Mouse (Mus musculus): ENCODE data around the gene Usp19. TPM values are rescaled to one million over a fixed set of nuclear protein-coding genes. Genes with fewer than 3 reads are reported as not detected.

The Usp19 gene
- polyA plus RNA-seq, 1 experiment from 2014 or later, result 52.5 TPM

DNA sequence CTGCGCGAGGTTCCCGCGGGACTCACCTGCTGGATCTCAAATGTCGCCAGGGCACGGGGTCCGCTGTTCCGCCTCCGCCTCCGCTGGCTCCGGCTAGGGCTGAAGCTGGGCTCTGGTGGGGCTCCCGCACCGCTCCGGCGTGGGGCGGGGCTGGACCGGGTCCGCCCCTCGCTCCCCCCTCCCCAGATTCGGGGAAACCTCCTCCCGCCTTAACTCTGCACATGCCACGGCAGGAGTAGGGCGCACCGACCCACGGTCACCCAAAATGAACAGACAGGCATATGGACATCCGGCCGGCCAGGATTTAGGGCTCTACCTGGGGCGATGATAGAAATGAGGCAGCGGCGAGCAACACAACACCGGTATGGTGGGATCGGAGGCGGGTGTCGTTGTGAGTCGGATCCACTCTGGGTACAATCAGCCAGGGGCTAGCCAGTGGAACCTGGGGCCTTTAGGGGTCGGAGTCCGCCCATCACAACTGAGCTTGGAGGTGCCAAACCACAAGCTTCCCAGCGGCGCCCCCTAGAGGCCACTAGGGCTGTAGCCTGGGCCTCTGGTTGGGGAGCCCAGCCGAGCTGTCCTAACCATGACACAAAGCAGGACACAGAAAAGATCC, 38.0 kb upstream of the Usp19 start:
- H3K9me3 ChIP-seq (replicated peaks; ENCODE audit: control insufficient read depth, low read length), result no peaks in the 10 kb centered on the region
- peak overlapping the region; percentile 52 for H3K4me3 ChIP-seq (ENCODE audit: low read depth, low read length)
- H3K27ac ChIP-seq (replicated peaks; ENCODE audit: low read depth, low read length), result peak overlapping the region; percentile 41
- under 1% methylated on average over 40 of the region's 40 CpGs for WGBS
- H3K4me1 ChIP-seq (ENCODE audit: control insufficient read depth, insufficient read depth, low read length), result peaks cover 9% of the 10 kb centered on the region; the same call in 1 of the 2 replicates
- no peaks in the 10 kb centered on the region for H3K27me3 ChIP-seq (ENCODE audit: control insufficient read depth, insufficient read depth, low read length)
- no peaks in the 10 kb centered on the region for H3K36me3 ChIP-seq (replicated peaks; ENCODE audit: control insufficient read depth, insufficient read depth, low read depth, low read length)
- H3K4me2 ChIP-seq (ENCODE audit: low read depth, low read length), result peak overlapping the region; percentile 83
- H3K9ac ChIP-seq (replicated peaks; ENCODE audit: low read length), result peak overlapping the region; percentile 64
- DNase-seq (ENCODE audit: low spot score), result peak; percentile 95
- ATAC-seq (replicated peaks; ENCODE audit: insufficient number of reproducible peaks, low FRiP score, low TSS enrichment, low read depth), result peak; percentile 81

DNA sequence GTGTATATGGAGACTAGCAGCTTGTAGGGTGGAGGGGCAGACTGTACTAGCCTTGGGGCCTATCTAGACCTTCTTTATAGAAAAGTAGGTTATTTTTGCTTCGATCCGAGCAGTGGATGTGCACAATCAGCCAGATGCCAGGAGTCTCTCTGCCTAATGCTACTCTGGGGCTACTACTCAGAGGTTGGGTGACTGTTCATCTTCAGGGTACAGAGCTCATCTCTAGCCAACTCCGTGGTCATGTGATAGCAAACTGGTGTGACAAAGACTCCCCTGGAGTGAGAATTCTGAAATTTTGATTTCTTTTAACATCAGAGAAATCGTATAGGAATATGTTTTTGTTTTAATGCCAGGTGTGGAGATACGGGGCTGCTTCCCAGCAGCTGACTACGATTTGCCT, 37.5 kb upstream of the Usp19 start:
- peak overlapping the region; percentile 83 for H3K4me2 ChIP-seq (ENCODE audit: low read depth, low read length)
- peak overlapping the region; percentile 52 for H3K4me3 ChIP-seq (ENCODE audit: low read depth, low read length)
- peaks cover 9% of the 10 kb centered on the region; the same call in 1 of the 2 replicates for H3K4me1 ChIP-seq (ENCODE audit: control insufficient read depth, insufficient read depth, low read length)
- ATAC-seq (replicated peaks; ENCODE audit: insufficient number of reproducible peaks, low FRiP score, low TSS enrichment, low read depth) (no peak; the same call in 1 of the 2 replicates), DNase-seq (ENCODE audit: low spot score) (no peak)
- WGBS, result 47% methylated on average over 6 of the region's 6 CpGs
- peak overlapping the region; percentile 64 for H3K9ac ChIP-seq (replicated peaks; ENCODE audit: low read length)
- H3K9me3 ChIP-seq (replicated peaks; ENCODE audit: control insufficient read depth, low read length), result no peaks in the 10 kb centered on the region
- peak overlapping the region; percentile 41; the same call in 1 of the 2 replicates for H3K27ac ChIP-seq (replicated peaks; ENCODE audit: low read depth, low read length)
- no peaks in the 10 kb centered on the region for H3K27me3 ChIP-seq (ENCODE audit: control insufficient read depth, insufficient read depth, low read length)
- H3K36me3 ChIP-seq (replicated peaks; ENCODE audit: control insufficient read depth, insufficient read depth, low read depth, low read length), result no peaks in the 10 kb centered on the region

DNA sequence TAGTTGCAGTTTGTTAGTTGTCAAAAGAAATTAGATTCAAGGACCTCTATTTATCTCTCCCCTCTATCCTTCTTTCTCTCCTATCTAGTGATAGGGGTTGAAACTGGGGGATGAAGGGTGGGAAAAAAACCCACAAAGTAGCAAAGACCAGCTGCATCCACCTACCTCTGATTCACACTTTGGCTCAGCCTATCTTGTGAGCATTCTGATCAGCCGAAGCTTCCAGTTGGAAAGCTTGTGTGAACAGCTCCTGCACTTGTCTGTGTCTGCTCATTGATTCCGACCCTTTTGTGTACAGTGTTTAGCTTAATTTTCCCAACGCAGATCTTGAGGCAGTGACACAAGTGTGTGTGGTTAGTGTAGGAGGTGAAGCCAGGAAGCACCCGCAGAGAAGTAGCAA, 36.9 kb upstream of the Usp19 start:
- no peaks in the 10 kb centered on the region for H3K36me3 ChIP-seq (replicated peaks; ENCODE audit: control insufficient read depth, insufficient read depth, low read depth, low read length)
- DNase-seq (ENCODE audit: low spot score) (no peak), ATAC-seq (replicated peaks; ENCODE audit: insufficient number of reproducible peaks, low FRiP score, low TSS enrichment, low read depth) (no peak)
- no peaks in the 10 kb centered on the region for H3K9me3 ChIP-seq (replicated peaks; ENCODE audit: control insufficient read depth, low read length)
- H3K9ac ChIP-seq (replicated peaks; ENCODE audit: low read length), result no peak overlapping the region
- H3K4me3 ChIP-seq (ENCODE audit: low read depth, low read length), result no peak overlapping the region
- H3K27me3 ChIP-seq (ENCODE audit: control insufficient read depth, insufficient read depth, low read length), result no peaks in the 10 kb centered on the region
- no peak overlapping the region; the same call in 1 of the 2 replicates for H3K4me2 ChIP-seq (ENCODE audit: low read depth, low read length)
- WGBS, result 79% methylated on average over 4 of the region's 4 CpGs
- no peak overlapping the region for H3K27ac ChIP-seq (replicated peaks; ENCODE audit: low read depth, low read length)
- peaks cover 9% of the 10 kb centered on the region; the same call in 1 of the 2 replicates for H3K4me1 ChIP-seq (ENCODE audit: control insufficient read depth, insufficient read depth, low read length)

DNA sequence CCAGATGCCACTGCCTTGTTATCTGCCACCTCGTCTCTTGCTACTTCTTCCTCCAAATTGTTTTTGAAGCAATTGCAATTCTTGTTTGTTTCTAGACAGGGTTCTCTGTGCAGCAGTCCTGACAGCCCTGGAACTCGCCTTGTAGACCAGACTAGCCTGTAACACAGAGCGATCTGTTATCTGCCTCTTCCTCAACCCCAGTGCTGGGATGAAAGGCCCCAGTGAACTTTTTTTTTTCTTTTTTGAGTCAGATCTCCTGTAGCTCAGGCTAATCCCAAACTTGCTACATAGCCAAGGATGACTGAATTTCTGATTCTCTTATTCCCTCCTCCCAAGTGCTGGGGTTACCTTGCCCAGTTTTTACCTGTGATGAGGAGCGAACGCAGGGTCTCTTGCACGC, 36.0 kb upstream of the Usp19 start:
- Histone ChIP-seq H3K9me3 (replicated peaks; ENCODE audit: control insufficient read depth, low read length) (no peaks in the 10 kb centered on the region), H3K36me3 (replicated peaks; ENCODE audit: control insufficient read depth, insufficient read depth, low read depth, low read length) (no peaks in the 10 kb centered on the region), H3K4me2 (ENCODE audit: low read depth, low read length) (no peak overlapping the region), H3K27ac (replicated peaks; ENCODE audit: low read depth, low read length) (no peak overlapping the region), H3K4me1 (ENCODE audit: control insufficient read depth, insufficient read depth, low read length) (peaks cover 9% of the 10 kb centered on the region; the same call in 1 of the 2 replicates), H3K27me3 (ENCODE audit: control insufficient read depth, insufficient read depth, low read length) (no peaks in the 10 kb centered on the region), H3K9ac (replicated peaks; ENCODE audit: low read length) (no peak overlapping the region), H3K4me3 (ENCODE audit: low read depth, low read length) (no peak overlapping the region)
- ATAC-seq (replicated peaks; ENCODE audit: insufficient number of reproducible peaks, low FRiP score, low TSS enrichment, low read depth) (no peak), DNase-seq (ENCODE audit: low spot score) (no peak)
- WGBS, result 84% methylated on average over 6 of the region's 6 CpGs

DNA sequence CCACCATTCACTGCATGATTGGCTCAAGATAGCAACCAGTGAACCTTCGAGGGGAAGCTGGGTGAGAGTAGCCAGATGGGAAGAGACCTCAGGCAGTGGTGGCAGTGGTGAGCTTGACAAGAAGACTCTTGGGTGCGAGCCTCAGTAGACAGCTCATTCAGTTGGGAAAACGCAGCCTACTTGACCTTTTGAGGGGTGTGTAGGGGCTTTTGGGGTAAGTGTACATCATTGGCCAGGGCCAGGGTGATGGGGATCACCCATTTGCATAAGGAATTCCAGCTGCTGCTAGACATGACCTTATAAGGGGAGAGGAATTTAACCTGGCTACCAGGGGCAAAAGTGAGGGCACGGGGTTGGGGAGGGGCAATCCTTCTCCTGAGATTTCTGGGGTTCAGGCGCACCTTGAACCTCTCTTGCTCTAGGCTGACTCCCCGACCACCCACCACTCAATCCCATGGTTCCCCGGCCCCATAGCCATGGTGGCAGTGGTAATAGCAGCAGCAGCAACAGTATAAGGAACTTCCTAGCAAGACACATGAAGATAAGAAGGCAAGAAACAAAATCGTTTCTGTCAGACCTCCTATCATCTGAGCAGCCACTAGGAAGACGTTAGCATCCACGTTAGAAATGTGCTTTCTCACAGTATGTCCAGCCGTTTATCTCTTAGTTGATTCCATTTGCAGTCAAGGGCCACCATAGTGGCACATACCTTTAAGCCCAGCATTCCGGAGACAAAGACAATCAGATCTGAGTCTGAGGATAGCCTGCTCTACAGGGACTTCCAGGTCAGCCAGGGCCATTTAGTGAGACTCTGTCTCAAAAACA, 34.4 kb upstream of the Usp19 start:
- H3K9me3 ChIP-seq (replicated peaks; ENCODE audit: control insufficient read depth, low read length), result no peaks in the 10 kb centered on the region
- no peak for ATAC-seq (replicated peaks; ENCODE audit: insufficient number of reproducible peaks, low FRiP score, low TSS enrichment, low read depth)
- H3K4me1 ChIP-seq (ENCODE audit: control insufficient read depth, insufficient read depth, low read length), result no peaks in the 10 kb centered on the region
- H3K9ac ChIP-seq (replicated peaks; ENCODE audit: low read length), result no peak overlapping the region
- WGBS, result 75% methylated on average over 12 of the region's 12 CpGs
- H3K27me3 ChIP-seq (ENCODE audit: control insufficient read depth, insufficient read depth, low read length), result no peaks in the 10 kb centered on the region
- no peaks in the 10 kb centered on the region for H3K36me3 ChIP-seq (replicated peaks; ENCODE audit: control insufficient read depth, insufficient read depth, low read depth, low read length)
- H3K4me2 ChIP-seq (ENCODE audit: low read depth, low read length), result no peak overlapping the region
- no peak overlapping the region for H3K4me3 ChIP-seq (ENCODE audit: low read depth, low read length)
- no peak overlapping the region for H3K27ac ChIP-seq (replicated peaks; ENCODE audit: low read depth, low read length)
- DNase-seq (ENCODE audit: low spot score), result no peak

DNA sequence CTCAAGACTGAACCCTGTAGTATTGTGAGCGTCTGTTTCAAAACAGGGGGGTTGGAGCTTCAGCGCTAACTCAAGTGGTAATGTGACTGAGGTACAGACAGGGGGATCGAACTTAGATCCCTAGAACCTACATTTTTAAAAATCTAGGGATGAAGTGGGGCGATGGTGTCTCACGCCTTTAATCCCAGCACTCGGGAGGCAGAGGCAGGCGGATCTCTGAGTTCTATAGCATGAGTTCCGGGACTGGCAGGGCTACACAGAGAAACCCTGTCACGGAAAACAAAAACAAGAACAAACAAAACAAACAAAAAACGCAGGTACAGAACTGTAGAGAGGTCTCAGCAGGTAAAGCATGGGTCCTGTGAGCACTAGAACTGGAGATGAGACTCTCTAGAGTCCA, 33.4 kb upstream of the Usp19 start:
- Histone ChIP-seq H3K4me2 (ENCODE audit: low read depth, low read length) (no peak overlapping the region), H3K27ac (replicated peaks; ENCODE audit: low read depth, low read length) (no peak overlapping the region), H3K9ac (replicated peaks; ENCODE audit: low read length) (no peak overlapping the region), H3K9me3 (replicated peaks; ENCODE audit: control insufficient read depth, low read length) (no peaks in the 10 kb centered on the region), H3K4me1 (ENCODE audit: control insufficient read depth, insufficient read depth, low read length) (no peaks in the 10 kb centered on the region), H3K27me3 (ENCODE audit: control insufficient read depth, insufficient read depth, low read length) (no peaks in the 10 kb centered on the region), H3K36me3 (replicated peaks; ENCODE audit: control insufficient read depth, insufficient read depth, low read depth, low read length) (no peaks in the 10 kb centered on the region), H3K4me3 (ENCODE audit: low read depth, low read length) (no peak overlapping the region)
- no peak for DNase-seq (ENCODE audit: low spot score)
- no peak for ATAC-seq (replicated peaks; ENCODE audit: insufficient number of reproducible peaks, low FRiP score, low TSS enrichment, low read depth)
- WGBS, result 84% methylated on average over 10 of the region's 10 CpGs

DNA sequence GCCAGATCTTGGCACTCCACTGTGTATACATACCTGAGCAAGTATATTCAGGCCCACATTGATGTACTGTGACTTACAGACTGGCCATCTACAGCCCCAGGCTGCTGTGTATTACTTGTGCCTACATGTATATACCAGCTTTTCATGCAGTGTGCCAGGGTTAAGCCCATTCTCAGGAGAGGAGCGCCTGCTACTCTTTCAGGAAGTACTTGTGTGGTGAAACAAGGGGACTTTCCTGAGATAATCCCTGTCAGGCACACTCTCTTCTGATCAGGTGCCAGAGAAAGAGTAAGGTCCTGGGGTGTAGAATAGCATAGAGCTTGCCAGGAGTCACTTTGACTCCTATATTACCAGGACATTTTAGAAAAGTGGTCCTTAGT, 30.5 kb upstream of the Usp19 start:
- DNase-seq (ENCODE audit: low spot score), result no peak
- ATAC-seq (replicated peaks; ENCODE audit: insufficient number of reproducible peaks, low FRiP score, low TSS enrichment, low read depth), result peak; percentile 29; the same call in 1 of the 2 replicates
- Histone ChIP-seq H3K36me3 (replicated peaks; ENCODE audit: control insufficient read depth, insufficient read depth, low read depth, low read length) (peaks cover 3% of the 10 kb centered on the region; the same call in 1 of the 2 replicates), H3K4me3 (ENCODE audit: low read depth, low read length) (peak overlapping the region; percentile 94; the same call in 1 of the 2 replicates), H3K9ac (replicated peaks; ENCODE audit: low read length) (no peak overlapping the region), H3K27me3 (ENCODE audit: control insufficient read depth, insufficient read depth, low read length) (no peaks in the 10 kb centered on the region), H3K9me3 (replicated peaks; ENCODE audit: control insufficient read depth, low read length) (no peaks in the 10 kb centered on the region), H3K27ac (replicated peaks; ENCODE audit: low read depth, low read length) (peak overlapping the region; percentile 85; the same call in 1 of the 2 replicates), H3K4me2 (ENCODE audit: low read depth, low read length) (peak overlapping the region; percentile 81), H3K4me1 (ENCODE audit: control insufficient read depth, insufficient read depth, low read length) (no peaks in the 10 kb centered on the region)
- WGBS, result 85% methylated on average over 1 of the region's 1 CpGs

All from embryonic facial prominence, embryonic 11.5 days (tissue).